Mouse (Mus musculus) intestine, postnatal 0 days (tissue): ENCODE measurements around the gene Nkx2-2. TPM values are rescaled to one million over a fixed set of nuclear protein-coding genes. Genes with fewer than 3 reads are reported as not detected.

Experiments used
- ATAC-seq: fragments of 200-750 bp; cut with Nextera tagmentation; 2 replicates; pipeline ENCODE4 v1.8.0; 2017; ENCODE audit warnings: mild to moderate bottlenecking, moderate TSS enrichment, moderate library complexity
- H3K27ac ChIP-seq: fragments of 300-500 bp; sonication (generic); 2 replicates; pipeline ENCODE4 v1.5.1; 2014; ENCODE audit warnings: mild to moderate bottlenecking, low read depth, low read length, moderate library complexity
- H3K27me3 ChIP-seq: fragments of 300-500 bp; sonication (generic); replicated peaks from 2 replicates; pipeline ENCODE4 v1.6.1; 2014; ENCODE audit warnings: low read length, mixed read lengths; ENCODE audit not compliant: control insufficient read depth, insufficient read depth
- H3K36me3 ChIP-seq: fragments of 300-500 bp; sonication (generic); 2 replicates; pipeline ENCODE4 v1.6.1; 2014; ENCODE audit warnings: mild to moderate bottlenecking, moderate library complexity; ENCODE audit not compliant: control insufficient read depth, insufficient read depth
- H3K4me1 ChIP-seq: fragments of 300-500 bp; sonication (generic); replicated peaks from 2 replicates; pipeline ENCODE4 v1.6.1; 2014; ENCODE audit warnings: antibody characterized with exemption, low read length, mixed read lengths; ENCODE audit not compliant: control insufficient read depth, insufficient read depth
- H3K4me2 ChIP-seq: fragments of 300-500 bp; sonication (generic); replicated peaks from 2 replicates; pipeline ENCODE4 v1.6.1; 2014; ENCODE audit warnings: low read depth, mild to moderate bottlenecking, moderate library complexity
- H3K4me3 ChIP-seq: fragments of 300-500 bp; sonication (generic); 2 replicates; pipeline ENCODE4 v1.5.1; 2014; ENCODE audit warnings: low read depth, low read length
- H3K9ac ChIP-seq: fragments of 300-500 bp; sonication (generic); 2 replicates; pipeline ENCODE4 v1.6.1; 2014; ENCODE audit warnings: mild to moderate bottlenecking, low read depth, low read length
- H3K9me3 ChIP-seq: fragments of 300-500 bp; sonication (generic); 2 replicates; pipeline ENCODE4 v1.6.1; 2016; ENCODE audit warnings: mixed run types; ENCODE audit not compliant: control insufficient read depth
- CTCF ChIP-seq: sonication (generic); IDR thresholded peaks from 2 replicates; pipeline ENCODE4 v1.5.1; 2016; ENCODE audit warnings: low read depth, mild to moderate bottlenecking, control low read depth, antibody characterized with exemption, moderate library complexity
- WGBS: fragments of 180-500 bp; shearing (Covaris S2); extraction: QIAGEN DNeasy Blood & Tissue Kit; methylation state at CpG from one replicate; pipeline ENCODE4 v1.1.7; 2014; 5-methylcytosine and 5-hydroxymethylcytosine counted together
- polyA plus RNA-seq: library from polyadenylated mRNA; unstranded; fragments of >200 nt; fragmentation: Nextera tagmentation; extraction: Ambion mirVana; gene quantifications from 2 replicates; pipeline ENCODE4 v1.2.1, GENCODE M21; 2015

Nkx2-2 gene
- polyA plus RNA-seq, 1 experiment from 2014 or later, result 1.4 TPM

DNA sequence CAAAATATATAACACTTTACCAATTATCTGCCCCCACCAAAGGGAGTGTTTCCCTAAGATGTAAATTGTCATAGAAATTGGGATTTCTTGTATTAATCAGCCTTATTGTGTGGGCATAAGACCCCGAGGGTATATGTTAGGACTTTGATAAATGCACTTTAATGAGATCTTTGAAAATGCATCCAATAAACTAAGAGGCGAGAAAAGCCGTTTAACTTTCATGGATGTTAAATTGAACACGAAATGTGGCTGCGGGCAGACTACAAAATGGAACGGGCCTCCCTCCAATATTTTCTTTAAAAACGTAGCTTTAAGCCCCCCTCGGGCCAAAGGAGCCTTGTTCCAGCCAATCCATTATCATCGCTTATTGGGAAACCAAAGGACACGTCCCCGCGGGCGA is 1.3 kb downstream of the Nkx2-2 start:
- Histone ChIP-seq H3K4me3 (no peak overlapping the region), H3K9ac (no peak overlapping the region), H3K27me3 (peaks cover 84% of the 10 kb centered on the region), H3K9me3 (no peaks in the 10 kb centered on the region), H3K4me2 (no peak overlapping the region), H3K36me3 (no peaks in the 10 kb centered on the region), H3K4me1 (no peaks in the 10 kb centered on the region), H3K27ac (no peak overlapping the region)
- no peak for ATAC-seq
- 3% methylated on average over 13 of the region's 13 CpGs for WGBS
- no peak for TF ChIP-seq CTCF

DNA sequence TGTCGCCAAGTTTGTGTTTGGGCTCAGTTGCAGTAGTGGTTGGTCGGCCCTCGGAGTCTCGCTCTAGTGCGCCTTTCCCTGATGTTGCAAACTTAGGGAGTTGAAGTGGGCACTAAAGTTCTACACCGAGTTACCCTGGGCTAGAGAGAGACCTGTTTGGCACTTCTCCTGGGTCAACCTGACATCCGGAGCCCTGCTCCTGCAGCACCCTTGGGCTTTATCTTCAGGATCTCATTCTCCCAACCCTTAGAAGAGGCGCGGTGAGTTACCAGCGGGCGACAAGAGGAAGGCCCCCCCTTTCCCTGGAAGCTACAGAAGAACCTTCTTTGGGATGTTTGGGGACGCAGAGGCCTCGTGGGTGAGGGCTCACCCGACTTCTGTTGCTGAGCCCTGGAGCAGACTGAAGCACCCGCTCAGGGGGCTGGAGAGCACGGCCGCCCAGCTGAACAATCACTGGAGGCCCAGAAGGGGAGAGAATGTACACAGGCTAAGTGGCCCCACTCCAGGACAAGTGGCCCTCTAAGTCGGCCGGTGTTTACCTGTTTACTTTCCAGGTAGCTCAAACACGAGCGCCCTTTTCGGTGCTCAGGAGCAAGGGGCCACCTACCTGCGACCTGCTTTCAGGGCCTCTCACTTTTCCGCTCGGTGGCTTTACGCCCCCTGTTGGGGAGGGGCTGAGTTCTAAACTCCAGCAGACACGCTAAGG is 3.6 kb downstream of the Nkx2-2 start:
- TF ChIP-seq CTCF, result no peak
- H3K27me3 ChIP-seq, result peaks cover 99% of the 10 kb centered on the region
- H3K27ac ChIP-seq, result no peak overlapping the region
- no peak overlapping the region for H3K4me3 ChIP-seq
- no peaks in the 10 kb centered on the region for H3K36me3 ChIP-seq
- ATAC-seq, result no peak
- H3K9me3 ChIP-seq, result no peaks in the 10 kb centered on the region
- H3K9ac ChIP-seq, result no peak overlapping the region
- no peak overlapping the region for H3K4me2 ChIP-seq
- H3K4me1 ChIP-seq, result no peaks in the 10 kb centered on the region
- 3% methylated on average over 27 of the region's 27 CpGs for WGBS

DNA sequence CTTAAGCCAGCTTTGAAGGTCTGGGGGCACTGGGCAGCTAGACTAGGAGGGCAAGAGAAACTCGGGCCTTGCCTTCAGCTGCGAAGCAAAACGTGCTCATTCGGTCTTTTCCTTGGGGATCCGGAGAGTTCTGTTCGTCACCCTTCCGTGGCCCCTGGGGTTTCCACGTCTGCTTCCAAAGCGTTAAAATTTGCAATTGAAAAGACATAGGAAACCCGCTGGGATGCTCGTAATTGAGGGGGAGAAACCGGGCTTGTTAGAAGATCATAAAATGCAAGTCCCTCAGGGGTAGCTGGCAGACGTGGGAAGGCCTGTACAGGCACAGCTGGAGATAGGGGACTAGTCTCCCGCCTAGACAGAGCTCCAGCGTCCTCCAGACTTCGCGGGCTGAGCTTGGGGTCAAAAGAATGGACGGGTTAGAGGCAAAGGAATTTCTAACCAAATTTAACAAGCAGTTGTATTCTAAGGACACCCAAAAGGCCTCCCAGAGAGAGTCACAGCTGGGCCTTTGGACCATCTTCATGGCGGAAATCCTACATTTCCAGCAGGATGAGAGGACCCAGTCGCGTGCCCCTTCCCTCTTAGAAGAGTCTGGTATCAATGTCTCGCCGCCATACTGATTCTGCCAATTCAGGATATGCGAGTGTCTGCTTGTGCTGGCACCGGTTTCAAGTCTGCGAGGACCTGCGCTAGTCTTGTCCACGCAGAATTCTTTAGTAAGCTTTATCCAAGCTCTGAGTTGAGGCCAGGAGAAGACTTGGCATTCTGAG is 4.3 kb downstream of the Nkx2-2 start:
- Histone ChIP-seq H3K9ac (no peak overlapping the region), H3K27ac (no peak overlapping the region), H3K4me3 (no peak overlapping the region), H3K27me3 (peaks cover 96% of the 10 kb centered on the region), H3K36me3 (no peaks in the 10 kb centered on the region), H3K9me3 (no peaks in the 10 kb centered on the region), H3K4me2 (no peak overlapping the region), H3K4me1 (no peaks in the 10 kb centered on the region)
- no peak for ATAC-seq
- TF ChIP-seq CTCF, result no peak
- WGBS, result 6% methylated on average over 28 of the region's 28 CpGs

DNA sequence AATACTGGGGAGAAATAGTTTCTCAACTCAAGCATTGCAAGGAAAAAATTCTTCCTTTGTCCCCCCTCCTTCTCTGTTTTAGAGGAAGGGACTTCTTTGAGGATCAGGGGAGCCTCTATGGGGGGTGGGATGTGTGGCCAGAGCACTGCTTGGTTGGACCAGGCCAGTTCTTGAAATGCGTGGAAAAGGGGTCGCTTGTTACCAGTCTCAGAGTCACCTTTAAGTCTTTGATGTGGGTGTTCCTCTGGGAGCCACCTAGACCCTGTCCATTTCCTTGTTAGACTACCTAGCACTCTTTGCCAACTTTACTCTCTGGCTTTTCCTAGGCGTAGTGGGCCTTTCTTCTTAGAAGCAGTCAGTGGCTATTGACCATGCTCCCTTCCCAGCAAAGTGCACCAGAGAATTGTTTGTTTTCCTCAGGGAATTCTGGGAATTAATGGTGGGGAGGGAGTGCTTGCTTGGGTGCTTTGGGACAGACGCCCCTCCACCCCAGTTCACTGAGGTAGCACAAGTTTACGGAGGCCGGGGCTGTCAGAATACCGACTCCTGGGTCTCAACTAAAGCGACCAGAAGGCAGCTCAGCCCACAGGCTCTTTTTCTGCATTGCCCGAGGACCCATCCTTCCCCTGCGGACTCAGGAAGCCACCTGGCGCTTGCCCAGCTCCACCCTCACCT is 5.0 kb downstream of the Nkx2-2 start:
- no peak overlapping the region for H3K4me2 ChIP-seq
- no peaks in the 10 kb centered on the region for H3K4me1 ChIP-seq
- peaks cover 96% of the 10 kb centered on the region for H3K27me3 ChIP-seq
- H3K27ac ChIP-seq, result no peak overlapping the region
- ATAC-seq, result no peak
- TF ChIP-seq CTCF, result no peak
- H3K9ac ChIP-seq, result no peak overlapping the region
- 15% methylated on average over 11 of the region's 11 CpGs for WGBS
- H3K4me3 ChIP-seq, result no peak overlapping the region
- H3K36me3 ChIP-seq, result no peaks in the 10 kb centered on the region
- H3K9me3 ChIP-seq, result no peaks in the 10 kb centered on the region

DNA sequence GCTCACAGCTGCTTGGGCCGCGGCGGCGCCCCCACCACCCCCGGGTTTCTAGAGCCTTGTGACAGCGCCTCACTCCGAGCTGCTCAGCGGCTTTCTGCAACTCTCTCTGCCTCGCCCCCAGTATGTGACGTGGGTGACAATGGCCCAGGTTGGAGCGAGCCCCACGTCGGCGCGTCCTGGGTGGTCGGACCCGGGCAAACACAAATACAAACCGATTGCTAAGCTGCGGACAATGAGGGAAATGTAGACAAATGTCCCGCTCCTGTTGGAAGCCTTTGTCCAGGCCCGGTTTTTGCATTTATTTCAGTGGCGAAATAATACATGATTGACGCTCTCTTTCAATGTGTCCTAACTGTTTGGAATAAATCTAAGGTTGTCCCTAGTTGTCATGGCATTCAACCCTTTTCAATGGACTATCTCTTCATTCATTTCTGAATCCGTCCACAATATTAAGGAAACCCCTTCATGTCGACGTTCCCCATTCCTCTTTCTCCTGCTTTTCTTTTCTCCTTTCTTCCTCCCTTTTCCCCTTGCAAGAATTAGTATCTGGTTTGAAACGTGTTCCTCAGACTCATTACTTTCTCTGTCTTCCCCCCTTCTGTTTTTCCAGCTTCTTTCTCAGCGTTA is 5.9 kb downstream of the Nkx2-2 start:
- H3K4me1 ChIP-seq, result no peaks in the 10 kb centered on the region
- 2% methylated on average over 28 of the region's 28 CpGs for WGBS
- no peaks in the 10 kb centered on the region for H3K36me3 ChIP-seq
- no peak overlapping the region for H3K27ac ChIP-seq
- no peak for TF ChIP-seq CTCF
- no peak overlapping the region for H3K9ac ChIP-seq
- no peak overlapping the region for H3K4me2 ChIP-seq
- H3K9me3 ChIP-seq, result no peaks in the 10 kb centered on the region
- no peak for ATAC-seq
- no peak overlapping the region for H3K4me3 ChIP-seq
- H3K27me3 ChIP-seq, result peaks cover 96% of the 10 kb centered on the region
